Mouse (Mus musculus) limb, embryonic 11.5 days (tissue): ENCODE data around the gene G6pc. TPM values are rescaled to one million over a fixed set of nuclear protein-coding genes. Genes with fewer than 3 reads are reported as not detected.
A peak's percentile ranks its signal among the peaks of the same experiment; 100 is the strongest.

Experiments
- ATAC-seq: fragments of 200-750 bp; cut with Nextera tagmentation; 2 replicates; pipeline ENCODE4 v1.8.0; 2017; ENCODE audit warnings: low read depth; ENCODE audit not compliant: insufficient number of reproducible peaks, low FRiP score, low TSS enrichment
- DNase-seq: peaks from one replicate; pipeline ENCODE4 v3.0.0-alpha.2; 2015; ENCODE audit warnings: low spot score
- H3K27ac ChIP-seq: fragments of 300-500 bp; sonication (generic); replicated peaks from 2 replicates; pipeline ENCODE4 v1.5.1; 2014; ENCODE audit warnings: low read depth, mild to moderate bottlenecking, low read length
- H3K27me3 ChIP-seq: fragments of 300-500 bp; sonication (generic); 2 replicates; pipeline ENCODE4 v1.6.1; 2014; ENCODE audit warnings: mild to moderate bottlenecking, low read length, mixed read lengths; ENCODE audit not compliant: control insufficient read depth, insufficient read depth
- H3K36me3 ChIP-seq: fragments of 300-500 bp; sonication (generic); 2 replicates; pipeline ENCODE4 v1.6.1; 2014; ENCODE audit warnings: mild to moderate bottlenecking, low read length, moderate library complexity, mixed read lengths; ENCODE audit not compliant: control insufficient read depth, insufficient read depth
- H3K4me1 ChIP-seq: fragments of 300-500 bp; sonication (generic); 2 replicates; pipeline ENCODE4 v1.6.1; 2014; ENCODE audit warnings: low read length, mixed read lengths; ENCODE audit not compliant: control insufficient read depth, insufficient read depth
- H3K4me2 ChIP-seq: fragments of 300-500 bp; sonication (generic); 2 replicates; pipeline ENCODE4 v1.6.1; 2014; ENCODE audit warnings: low read depth, mild to moderate bottlenecking, moderate library complexity; ENCODE audit not compliant: severe bottlenecking
- H3K4me3 ChIP-seq: fragments of 300-500 bp; sonication (generic); 2 replicates; pipeline ENCODE4 v1.5.1; 2014; ENCODE audit warnings: low read depth, low read length
- H3K9ac ChIP-seq: fragments of 300-500 bp; sonication (generic); 2 replicates; pipeline ENCODE4 v1.6.1; 2014; ENCODE audit warnings: mild to moderate bottlenecking, low read length
- H3K9me3 ChIP-seq: fragments of 300-500 bp; sonication (generic); 2 replicates; pipeline ENCODE4 v1.6.1; 2016; ENCODE audit warnings: low read length; ENCODE audit not compliant: control insufficient read depth
- WGBS: fragments of 180-500 bp; shearing (Covaris S2); extraction: QIAGEN DNeasy Blood & Tissue Kit; methylation state at CpG from one replicate; pipeline ENCODE4 v1.1.7; 2014; 5-methylcytosine and 5-hydroxymethylcytosine counted together
- microRNA-seq: library from miRNA; unstranded; fragments of <30 nt; microRNA quantifications from one replicate; pipeline ENCODE4, GENCODE M21; 2016
- polyA plus RNA-seq: library from polyadenylated mRNA; unstranded; fragments of >200 nt; fragmentation: Nextera tagmentation; extraction: Ambion mirVana; gene quantifications from 2 replicates; pipeline ENCODE4 v1.2.1, GENCODE M21; 2014

G6pc gene
- polyA plus RNA-seq, 1 experiment from 2014 or later = not detected

GRCm38 (mm10) chr11:101426165-101426564 is 58.8 kb downstream of the G6pc start:
- H3K9me3 ChIP-seq = no peaks in the 10 kb centered on the region
- H3K36me3 ChIP-seq = peaks cover 5% of the 10 kb centered on the region; the same call in 1 of the 2 replicates
- 67% methylated on average over 8 of the region's 8 CpGs for WGBS
- DNase-seq (no peak), ATAC-seq (no peak)
- no peak overlapping the region for H3K9ac ChIP-seq
- H3K27ac ChIP-seq = no peak overlapping the region
- H3K4me3 ChIP-seq = 0 out of 2 replicates have a peak overlapping the region, but pooled peaks have one; percentile 98
- H3K27me3 ChIP-seq = no peaks in the 10 kb centered on the region
- H3K4me1 ChIP-seq = 0 out of 2 replicates have a peak, but pooled peaks cover 7% of the 10 kb centered on the region
- peak overlapping the region; percentile 96 for H3K4me2 ChIP-seq

Small RNA genes lying within 50 kb of the gene (microRNA-seq; reads per million reads assigned to microRNA genes)
- gene Gm25593 (not detected), gene Mir6929 (not detected)

Other genes starting within 250 kb of the G6pc start
- 10.3 and 10.8 TPM in 2 replicates for gene Retreg3, start 247.7 kb upstream of the G6pc start, polyA plus RNA-seq
- gene Tubg1, start 247.6 kb upstream of the G6pc start, polyA plus RNA-seq = 113 and 119 TPM in 2 replicates
- gene Tubg2, start 211.7 kb upstream of the G6pc start, polyA plus RNA-seq = 4.8 and 5.0 TPM in 2 replicates
- 0.04 and 0.21 TPM in 2 replicates for gene Cntnap1, start 197.0 kb upstream of the G6pc start, polyA plus RNA-seq
- gene Plekhh3, start 196.2 kb upstream of the G6pc start, polyA plus RNA-seq = 2.6 and 4.1 TPM in 2 replicates
- 0.13 TPM in 1 of 2 replicates, not detected in the other for gene Ccr10, start 192.1 kb upstream of the G6pc start, polyA plus RNA-seq
- 12.7 and 13.4 TPM in 2 replicates for gene Ezh1, start 141.1 kb upstream of the G6pc start, polyA plus RNA-seq
- 60.4 and 67.2 TPM in 2 replicates for gene Ramp2, start 121.5 kb upstream of the G6pc start, polyA plus RNA-seq
- 111 and 120 TPM in 2 replicates for gene Vps25, start 113.9 kb upstream of the G6pc start, polyA plus RNA-seq
- 7.0 and 8.1 TPM in 2 replicates for gene Wnk4, start 107.0 kb upstream of the G6pc start, polyA plus RNA-seq
- gene Cntd1, start 88.5 kb upstream of the G6pc start, polyA plus RNA-seq = 1.3 and 1.8 TPM in 2 replicates
- gene Coa3, start 88.4 kb upstream of the G6pc start, polyA plus RNA-seq = 191 and 204 TPM in 2 replicates
- 135 and 139 TPM in 2 replicates for gene Becn1, start 65.3 kb upstream of the G6pc start, polyA plus RNA-seq
- gene Psme3, start 51.3 kb upstream of the G6pc start, polyA plus RNA-seq = 158 and 164 TPM in 2 replicates
- gene Aoc2, start 42.5 kb upstream of the G6pc start, polyA plus RNA-seq = 1.5 and 1.9 TPM in 2 replicates
- not detected in 2 replicates for gene Aoc3, start 37.0 kb upstream of the G6pc start, polyA plus RNA-seq
- gene Aarsd1, start 50.1 kb downstream of the G6pc start, polyA plus RNA-seq = 89.0 and 91.6 TPM in 2 replicates
- gene Gm27029, start 57.2 kb downstream of the G6pc start, polyA plus RNA-seq = 10.4 and 11.5 TPM in 2 replicates
- gene Rundc1, start 57.5 kb downstream of the G6pc start, polyA plus RNA-seq = 13.3 and 14.4 TPM in 2 replicates
- 4.3 and 4.5 TPM in 2 replicates for gene Ptges3l, start 57.8 kb downstream of the G6pc start, polyA plus RNA-seq
- gene Rpl27, start 74.7 kb downstream of the G6pc start, polyA plus RNA-seq = 459 and 489 TPM in 2 replicates
- gene Ifi35, start 80.8 kb downstream of the G6pc start, polyA plus RNA-seq = 3.3 and 3.4 TPM in 2 replicates
- 4.7 and 4.8 TPM in 2 replicates for gene Rnd2, start 97.4 kb downstream of the G6pc start, polyA plus RNA-seq
- 17.7 and 19.3 TPM in 2 replicates for gene Vat1, start 98.7 kb downstream of the G6pc start, polyA plus RNA-seq
- 23.2 and 23.3 TPM in 2 replicates for gene Brca1, start 184.4 kb downstream of the G6pc start, polyA plus RNA-seq
- 64.1 and 69.6 TPM in 2 replicates for gene Nbr1, start 184.6 kb downstream of the G6pc start, polyA plus RNA-seq
- 0.67 and 1.3 TPM in 2 replicates for gene Tmem106a, start 214.7 kb downstream of the G6pc start, polyA plus RNA-seq
- not detected in 2 replicates for gene Gm11634, start 231.7 kb downstream of the G6pc start, polyA plus RNA-seq